Mouse (Mus musculus): ENCODE data around the gene Kcnc3. TPM values are rescaled to one million over a fixed set of nuclear protein-coding genes. Genes with fewer than 3 reads are reported as not detected.

Kcnc3 gene
- polyA plus RNA-seq, 1 experiment, result 0.01 TPM

GRCm38 (mm10) chr7:44640843-44641605, 50.6 kb downstream of the Kcnc3 start:
- no peak overlapping the region for H3K4me3 ChIP-seq (replicated peaks)
- TF ChIP-seq TAL1 (IDR thresholded peaks at IDR 0.05; ENCODE audit: low read length), result no peak
- TF ChIP-seq GATA1 (IDR thresholded peaks at IDR 0.05; ENCODE audit: low read length), result no peak
- no peaks in the 10 kb centered on the region for H3K9me3 ChIP-seq (ENCODE audit: control insufficient read depth, low read length)
- peaks cover 2% of the 10 kb centered on the region for H3K4me1 ChIP-seq (ENCODE audit: control insufficient read depth)
- no peaks in the 10 kb centered on the region for H3K36me3 ChIP-seq (ENCODE audit: control insufficient read depth)
- peaks cover 55% of the 10 kb centered on the region for H3K27me3 ChIP-seq (ENCODE audit: control insufficient read depth)

- H3K36me3 ChIP-seq (ENCODE audit: control insufficient read depth), result no peaks in the 10 kb centered on the region
- peaks cover 56% of the 10 kb centered on the region for H3K27me3 ChIP-seq (ENCODE audit: control insufficient read depth)
- peaks cover 2% of the 10 kb centered on the region for H3K4me1 ChIP-seq (ENCODE audit: control insufficient read depth)
- no peak for TF ChIP-seq TAL1 (IDR thresholded peaks at IDR 0.05; ENCODE audit: low read length)
- TF ChIP-seq GATA1 (IDR thresholded peaks at IDR 0.05; ENCODE audit: low read length), result no peak
- no peak overlapping the region for H3K4me3 ChIP-seq (replicated peaks)
- no peaks in the 10 kb centered on the region for H3K9me3 ChIP-seq (ENCODE audit: control insufficient read depth, low read length)
Measured at GRCm38 (mm10) chr7:44641887-44642286, 51.4 kb downstream of the Kcnc3 start.

- no peaks in the 10 kb centered on the region; the same call in 1 of the 2 replicates for H3K4me1 ChIP-seq (ENCODE audit: control insufficient read depth)
- H3K36me3 ChIP-seq (ENCODE audit: control insufficient read depth), result no peaks in the 10 kb centered on the region
- peaks cover 26% of the 10 kb centered on the region for H3K27me3 ChIP-seq (ENCODE audit: control insufficient read depth)
Measured at GRCm38 (mm10) chr7:44645256-44645655, 54.8 kb downstream of the Kcnc3 start.

GRCm38 (mm10) chr7:44645951-44646350, 55.5 kb downstream of the Kcnc3 start:
- H3K36me3 ChIP-seq (ENCODE audit: control insufficient read depth), result no peaks in the 10 kb centered on the region
- no peaks in the 10 kb centered on the region for H3K9me3 ChIP-seq (ENCODE audit: control insufficient read depth, low read length)
- no peak for TF ChIP-seq GATA1 (IDR thresholded peaks at IDR 0.05; ENCODE audit: low read length)
- no peak for TF ChIP-seq TAL1 (IDR thresholded peaks at IDR 0.05; ENCODE audit: low read length)
- peaks cover 19% of the 10 kb centered on the region for H3K27me3 ChIP-seq (ENCODE audit: control insufficient read depth)
- H3K4me3 ChIP-seq (replicated peaks), result no peak overlapping the region
- H3K4me1 ChIP-seq (ENCODE audit: control insufficient read depth), result no peaks in the 10 kb centered on the region; the same call in 1 of the 2 replicates

More at GRCm38 (mm10) chr7:44645256-44645655, 54.8 kb downstream of the Kcnc3 start:
- Histone ChIP-seq H3K9me3 (ENCODE audit: control insufficient read depth, low read length) (no peaks in the 10 kb centered on the region), H3K4me3 (replicated peaks) (no peak overlapping the region)
- no peak for TF ChIP-seq GATA1 (IDR thresholded peaks at IDR 0.05; ENCODE audit: low read length)
- TF ChIP-seq TAL1 (IDR thresholded peaks at IDR 0.05; ENCODE audit: low read length), result no peak

- no peak for TF ChIP-seq TAL1 (IDR thresholded peaks at IDR 0.05; ENCODE audit: low read length)
- TF ChIP-seq GATA1 (IDR thresholded peaks at IDR 0.05; ENCODE audit: low read length), result no peak
- Histone ChIP-seq H3K9me3 (ENCODE audit: control insufficient read depth, low read length) (no peaks in the 10 kb centered on the region), H3K36me3 (ENCODE audit: control insufficient read depth) (no peaks in the 10 kb centered on the region), H3K4me3 (replicated peaks) (no peak overlapping the region), H3K4me1 (ENCODE audit: control insufficient read depth) (no peaks in the 10 kb centered on the region), H3K27me3 (ENCODE audit: control insufficient read depth) (peaks cover 10% of the 10 kb centered on the region)
Measured at GRCm38 (mm10) chr7:44647042-44647724, 56.7 kb downstream of the Kcnc3 start.

GRCm38 (mm10) chr7:44647729-44648128, 57.3 kb downstream of the Kcnc3 start:
- TF ChIP-seq TAL1 (IDR thresholded peaks at IDR 0.05; ENCODE audit: low read length), result no peak
- no peak for TF ChIP-seq GATA1 (IDR thresholded peaks at IDR 0.05; ENCODE audit: low read length)

GRCm38 (mm10) chr7:44649094-44649610, 58.7 kb downstream of the Kcnc3 start:
- no peak for TF ChIP-seq GATA1 (IDR thresholded peaks at IDR 0.05; ENCODE audit: low read length)
- TF ChIP-seq TAL1 (IDR thresholded peaks at IDR 0.05; ENCODE audit: low read length), result no peak
- H3K4me1 ChIP-seq (ENCODE audit: control insufficient read depth), result no peaks in the 10 kb centered on the region
- H3K27me3 ChIP-seq (ENCODE audit: control insufficient read depth), result peaks cover 10% of the 10 kb centered on the region
- no peaks in the 10 kb centered on the region for H3K9me3 ChIP-seq (ENCODE audit: control insufficient read depth, low read length)
- H3K36me3 ChIP-seq (ENCODE audit: control insufficient read depth), result no peaks in the 10 kb centered on the region
- H3K4me3 ChIP-seq (replicated peaks), result no peak overlapping the region

More at GRCm38 (mm10) chr7:44647729-44648128, 57.3 kb downstream of the Kcnc3 start:
- peaks cover 10% of the 10 kb centered on the region for H3K27me3 ChIP-seq (ENCODE audit: control insufficient read depth)
- no peak overlapping the region for H3K4me3 ChIP-seq (replicated peaks)
- no peaks in the 10 kb centered on the region for H3K9me3 ChIP-seq (ENCODE audit: control insufficient read depth, low read length)
- H3K36me3 ChIP-seq (ENCODE audit: control insufficient read depth), result no peaks in the 10 kb centered on the region
- H3K4me1 ChIP-seq (ENCODE audit: control insufficient read depth), result no peaks in the 10 kb centered on the region

GRCm38 (mm10) chr7:44649990-44650389, 59.5 kb downstream of the Kcnc3 start:
- Histone ChIP-seq H3K36me3 (ENCODE audit: control insufficient read depth) (no peaks in the 10 kb centered on the region), H3K4me1 (ENCODE audit: control insufficient read depth) (no peaks in the 10 kb centered on the region), H3K4me3 (replicated peaks) (no peak overlapping the region), H3K9me3 (ENCODE audit: control insufficient read depth, low read length) (no peaks in the 10 kb centered on the region), H3K27me3 (ENCODE audit: control insufficient read depth) (peaks cover 10% of the 10 kb centered on the region)
- TF ChIP-seq GATA1 (IDR thresholded peaks at IDR 0.05; ENCODE audit: low read length), result no peak
- no peak for TF ChIP-seq TAL1 (IDR thresholded peaks at IDR 0.05; ENCODE audit: low read length)

GRCm38 (mm10) chr7:44651416-44651815, 61.0 kb downstream of the Kcnc3 start:
- no peaks in the 10 kb centered on the region for H3K4me1 ChIP-seq (ENCODE audit: control insufficient read depth)
- H3K9me3 ChIP-seq (ENCODE audit: control insufficient read depth, low read length), result no peaks in the 10 kb centered on the region
- TF ChIP-seq GATA1 (IDR thresholded peaks at IDR 0.05; ENCODE audit: low read length) (no peak), TAL1 (IDR thresholded peaks at IDR 0.05; ENCODE audit: low read length) (no peak)
- H3K4me3 ChIP-seq (replicated peaks), result no peak overlapping the region
- H3K36me3 ChIP-seq (ENCODE audit: control insufficient read depth), result no peaks in the 10 kb centered on the region
- H3K27me3 ChIP-seq (ENCODE audit: control insufficient read depth), result no peaks in the 10 kb centered on the region
